Mouse (Mus musculus): Measurements from ENCODE around the gene Enah. TPM values are rescaled to one million over a fixed set of nuclear protein-coding genes. Genes with fewer than 3 reads are reported as not detected.

Enah gene
- polyA plus RNA-seq, 1 experiment from 2014 or later: 0.36 TPM

- H3K9me3 ChIP-seq (ENCODE audit: low read length): no peaks in the 10 kb centered on the region
- no peak for DNase-seq
- no peaks in the 10 kb centered on the region for H3K27me3 ChIP-seq (ENCODE audit: insufficient read depth, low read length)
- no peak overlapping the region for H3K4me2 ChIP-seq (ENCODE audit: low read depth, low read length)
- no peak overlapping the region for H3K9ac ChIP-seq (replicated peaks)
- no peak for TF ChIP-seq EP300 (IDR thresholded peaks at IDR 0.05; ENCODE audit: low read depth)
- no peak for TF ChIP-seq CTCF (IDR thresholded peaks at IDR 0.05; ENCODE audit: low read depth)
- 74% methylated on average over 4 of the region's 4 CpGs for WGBS (ENCODE audit: insufficient replicate concordance)
- no peaks in the 10 kb centered on the region for H3K36me3 ChIP-seq (replicated peaks; ENCODE audit: insufficient read depth, low read length)
- ATAC-seq: no peak
- H3K4me1 ChIP-seq (ENCODE audit: insufficient read depth): no peaks in the 10 kb centered on the region
- H3K27ac ChIP-seq (ENCODE audit: low read depth): no peak overlapping the region
- H3K4me3 ChIP-seq (ENCODE audit: low read depth, low read length): no peak overlapping the region
These were observed 28.3 kb upstream of the Enah start for GRCm38 (mm10) chr1:182048101-182048500.

GRCm38 (mm10) chr1:182047016-182047690, 27.4 kb upstream of the Enah start:
- H3K4me3 ChIP-seq (ENCODE audit: low read depth, low read length): no peak overlapping the region
- H3K4me1 ChIP-seq (ENCODE audit: insufficient read depth): no peaks in the 10 kb centered on the region
- WGBS (ENCODE audit: insufficient replicate concordance): 71% methylated on average over 3 of the region's 3 CpGs
- no peaks in the 10 kb centered on the region for H3K27me3 ChIP-seq (ENCODE audit: insufficient read depth, low read length)
- H3K36me3 ChIP-seq (replicated peaks; ENCODE audit: insufficient read depth, low read length): no peaks in the 10 kb centered on the region
- no peaks in the 10 kb centered on the region for H3K9me3 ChIP-seq (ENCODE audit: low read length)
- H3K27ac ChIP-seq (ENCODE audit: low read depth): no peak overlapping the region
- no peak for DNase-seq
- H3K9ac ChIP-seq (replicated peaks): no peak overlapping the region
- TF ChIP-seq CTCF (IDR thresholded peaks at IDR 0.05; ENCODE audit: low read depth) (no peak), EP300 (IDR thresholded peaks at IDR 0.05; ENCODE audit: low read depth) (no peak)
- H3K4me2 ChIP-seq (ENCODE audit: low read depth, low read length): no peak overlapping the region
- no peak for ATAC-seq

- TF ChIP-seq EP300 (IDR thresholded peaks at IDR 0.05; ENCODE audit: low read depth) (no peak), CTCF (IDR thresholded peaks at IDR 0.05; ENCODE audit: low read depth) (no peak)
- no peak for DNase-seq
- no peaks in the 10 kb centered on the region for H3K4me1 ChIP-seq (ENCODE audit: insufficient read depth)
- no peak overlapping the region for H3K9ac ChIP-seq (replicated peaks)
- H3K9me3 ChIP-seq (ENCODE audit: low read length): no peaks in the 10 kb centered on the region
- WGBS (ENCODE audit: insufficient replicate concordance): 61% methylated on average over 4 of the region's 4 CpGs
- no peak overlapping the region for H3K4me3 ChIP-seq (ENCODE audit: low read depth, low read length)
- ATAC-seq: no peak
- H3K4me2 ChIP-seq (ENCODE audit: low read depth, low read length): no peak overlapping the region
- H3K27ac ChIP-seq (ENCODE audit: low read depth): no peak overlapping the region
- H3K36me3 ChIP-seq (replicated peaks; ENCODE audit: insufficient read depth, low read length): no peaks in the 10 kb centered on the region
- no peaks in the 10 kb centered on the region for H3K27me3 ChIP-seq (ENCODE audit: insufficient read depth, low read length)
These were observed 25.4 kb upstream of the Enah start for GRCm38 (mm10) chr1:182045208-182045607.

- Histone ChIP-seq H3K4me2 (ENCODE audit: low read depth, low read length) (no peak overlapping the region), H3K4me1 (ENCODE audit: insufficient read depth) (no peaks in the 10 kb centered on the region), H3K27me3 (ENCODE audit: insufficient read depth, low read length) (no peaks in the 10 kb centered on the region), H3K36me3 (replicated peaks; ENCODE audit: insufficient read depth, low read length) (no peaks in the 10 kb centered on the region), H3K4me3 (ENCODE audit: low read depth, low read length) (no peak overlapping the region), H3K27ac (ENCODE audit: low read depth) (no peak overlapping the region), H3K9ac (replicated peaks) (no peak overlapping the region), H3K9me3 (ENCODE audit: low read length) (no peaks in the 10 kb centered on the region)
- no peak for DNase-seq
- 85% methylated on average over 3 of the region's 3 CpGs for WGBS (ENCODE audit: insufficient replicate concordance)
- no peak for TF ChIP-seq CTCF (IDR thresholded peaks at IDR 0.05; ENCODE audit: low read depth)
- no peak for TF ChIP-seq EP300 (IDR thresholded peaks at IDR 0.05; ENCODE audit: low read depth)
- ATAC-seq: no peak
These were observed 20.7 kb upstream of the Enah start for GRCm38 (mm10) chr1:182040538-182040937.

- no peak for DNase-seq
- Histone ChIP-seq H3K9ac (replicated peaks) (no peak overlapping the region), H3K4me1 (ENCODE audit: insufficient read depth) (no peaks in the 10 kb centered on the region), H3K27me3 (ENCODE audit: insufficient read depth, low read length) (no peaks in the 10 kb centered on the region), H3K27ac (ENCODE audit: low read depth) (no peak overlapping the region), H3K36me3 (replicated peaks; ENCODE audit: insufficient read depth, low read length) (no peaks in the 10 kb centered on the region), H3K9me3 (ENCODE audit: low read length) (no peaks in the 10 kb centered on the region), H3K4me2 (ENCODE audit: low read depth, low read length) (no peak overlapping the region), H3K4me3 (ENCODE audit: low read depth, low read length) (no peak overlapping the region)
- no peak for TF ChIP-seq EP300 (IDR thresholded peaks at IDR 0.05; ENCODE audit: low read depth)
- TF ChIP-seq CTCF (IDR thresholded peaks at IDR 0.05; ENCODE audit: low read depth): no peak
- no peak for ATAC-seq
These were observed 12.0 kb upstream of the Enah start for GRCm38 (mm10) chr1:182031757-182032156.

- 77% methylated on average over 6 of the region's 6 CpGs for WGBS (ENCODE audit: insufficient replicate concordance)
These were observed 11.3 kb upstream of the Enah start for GRCm38 (mm10) chr1:182031066-182031465.

More at GRCm38 (mm10) chr1:182031066-182031465, 11.3 kb upstream of the Enah start:
- Histone ChIP-seq H3K4me3 (ENCODE audit: low read depth, low read length) (no peak overlapping the region), H3K9ac (replicated peaks) (no peak overlapping the region), H3K27ac (ENCODE audit: low read depth) (no peak overlapping the region), H3K27me3 (ENCODE audit: insufficient read depth, low read length) (no peaks in the 10 kb centered on the region), H3K36me3 (replicated peaks; ENCODE audit: insufficient read depth, low read length) (no peaks in the 10 kb centered on the region), H3K4me1 (ENCODE audit: insufficient read depth) (no peaks in the 10 kb centered on the region), H3K4me2 (ENCODE audit: low read depth, low read length) (no peak overlapping the region), H3K9me3 (ENCODE audit: low read length) (no peaks in the 10 kb centered on the region)
- no peak for TF ChIP-seq CTCF (IDR thresholded peaks at IDR 0.05; ENCODE audit: low read depth)
- ATAC-seq (no peak), DNase-seq (no peak)
